Mouse (Mus musculus) intestine, embryonic 15.5 days (tissue): ENCODE data around the gene Hoxa1. TPM values are rescaled to one million over a fixed set of nuclear protein-coding genes. Genes with fewer than 3 reads are reported as not detected.

Experiments
- ATAC-seq: fragments of 200-750 bp; cut with Nextera tagmentation; 2 replicates; pipeline ENCODE4 v1.8.0; 2017; ENCODE audit warnings: moderate TSS enrichment, moderate library complexity
- H3K27ac ChIP-seq: fragments of 300-500 bp; sonication (generic); 2 replicates; pipeline ENCODE4 v1.5.1; 2015; ENCODE audit warnings: mild to moderate bottlenecking, inconsistent platforms
- H3K27me3 ChIP-seq: fragments of 300-500 bp; sonication (generic); replicated peaks from 2 replicates; pipeline ENCODE4 v1.6.1; 2015; ENCODE audit warnings: inconsistent platforms
- H3K36me3 ChIP-seq: fragments of 300-500 bp; sonication (generic); 2 replicates; pipeline ENCODE4 v1.6.1; 2015; ENCODE audit warnings: inconsistent platforms
- H3K4me1 ChIP-seq: fragments of 300-500 bp; sonication (generic); replicated peaks from 2 replicates; pipeline ENCODE4 v1.6.1; 2015; ENCODE audit warnings: inconsistent platforms
- H3K4me2 ChIP-seq: fragments of 300-500 bp; sonication (generic); replicated peaks from 2 replicates; pipeline ENCODE4 v1.6.1; 2015; ENCODE audit warnings: mild to moderate bottlenecking, inconsistent platforms
- H3K4me3 ChIP-seq: fragments of 300-500 bp; sonication (generic); replicated peaks from 2 replicates; pipeline ENCODE4 v1.5.1; 2015; ENCODE audit warnings: inconsistent platforms
- H3K9ac ChIP-seq: fragments of 300-500 bp; sonication (generic); 2 replicates; pipeline ENCODE4 v1.6.1; 2015; ENCODE audit warnings: inconsistent platforms
- H3K9me3 ChIP-seq: fragments of 300-500 bp; sonication (generic); 2 replicates; pipeline ENCODE4 v1.6.1; 2016; ENCODE audit warnings: inconsistent platforms
- WGBS: fragments of 180-500 bp; shearing (Covaris S2); methylation state at CpG from one replicate; pipeline ENCODE4 v1.1.7; 2015; 5-methylcytosine and 5-hydroxymethylcytosine counted together
- polyA plus RNA-seq: library from polyadenylated mRNA; unstranded; fragments of >200 nt; fragmentation: Nextera tagmentation; extraction: Ambion mirVana; gene quantifications from 2 replicates; pipeline ENCODE4 v1.2.1, GENCODE M21; 2015

Gene Hoxa1
- polyA plus RNA-seq = 0.86 and 1.2 TPM in 2 replicates

DNA sequence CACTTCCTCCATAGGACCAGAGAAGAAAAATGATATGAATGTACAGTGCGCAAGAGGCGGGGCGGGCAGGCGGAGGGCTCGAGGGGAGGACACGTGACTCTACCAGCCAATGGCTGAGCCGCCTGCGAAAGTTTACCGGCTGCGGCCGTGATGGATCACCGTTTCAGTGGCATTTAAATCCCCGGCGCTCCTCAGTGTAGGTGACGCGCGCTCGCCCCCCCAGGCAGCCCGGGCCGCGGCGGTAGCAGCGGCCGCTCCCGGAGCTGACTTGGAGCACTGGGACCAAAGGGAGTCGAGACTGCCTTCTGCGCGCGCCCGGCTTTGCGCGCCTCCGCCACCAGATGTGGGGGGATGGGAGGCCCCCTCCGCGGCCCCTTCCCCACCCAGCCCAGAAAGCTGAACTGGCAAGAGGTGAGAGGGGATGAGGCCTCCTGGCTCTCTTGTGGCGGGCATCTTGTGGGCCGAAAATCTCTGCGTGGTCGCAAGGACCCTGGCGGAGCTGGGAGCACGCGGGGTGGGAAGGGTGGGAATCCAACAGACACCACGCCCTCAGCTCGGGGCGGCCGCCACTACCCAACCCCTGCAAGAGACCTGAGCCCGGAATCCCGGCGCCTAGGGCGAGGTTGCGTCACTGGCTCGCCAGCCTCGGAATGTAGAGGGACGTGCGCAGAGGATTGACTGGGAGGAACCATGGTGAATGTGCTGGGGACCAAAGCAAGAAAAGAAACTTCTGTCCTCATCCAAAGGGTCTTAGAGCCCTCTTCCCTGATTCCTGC, at the start of gene Hoxa1:
Hoxa1 (minus strand) TSS at position 42 of the 776 bp plus-strand sequence.
- H3K9me3 ChIP-seq = no peaks in the 10 kb centered on the region
- peak within 1 kb of the TSS; percentile 68 for H3K4me3 ChIP-seq
- no peaks in the 10 kb centered on the region for H3K36me3 ChIP-seq
- H3K27ac ChIP-seq = peak within 1 kb of the TSS; percentile 88
- peaks cover 39% of the 10 kb centered on the region for H3K4me1 ChIP-seq
- peak within 1 kb of the TSS; percentile 68 for H3K9ac ChIP-seq
- peaks cover 27% of the 10 kb centered on the region for H3K27me3 ChIP-seq
- WGBS = under 1% methylated on average over 55 of the region's 55 CpGs
- H3K4me2 ChIP-seq = peak within 1 kb of the TSS; percentile 89
- ATAC-seq = peak; percentile 85

DNA sequence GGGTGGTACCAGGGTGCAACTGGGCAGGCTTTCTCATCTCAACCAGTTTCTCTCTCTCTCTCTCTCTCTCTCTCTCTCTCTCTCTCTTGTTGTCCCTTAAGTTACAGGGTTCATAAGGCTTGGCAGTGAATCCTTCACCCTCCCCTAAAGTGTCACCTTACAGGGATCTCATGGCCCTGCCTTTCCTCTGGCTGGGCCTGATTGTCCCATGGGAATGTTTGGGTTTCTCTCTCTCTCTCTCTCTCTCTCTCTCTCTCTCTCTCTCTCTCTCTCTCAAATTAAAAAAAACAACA, 49.5 kb upstream of the Hoxa1 start:
- Histone ChIP-seq H3K4me2 (peak overlapping the region; percentile 91), H3K9ac (no peak overlapping the region), H3K4me3 (0 out of 2 replicates have a peak overlapping the region, but pooled peaks have one; percentile 9), H3K4me1 (peaks cover 34% of the 10 kb centered on the region), H3K36me3 (no peaks in the 10 kb centered on the region), H3K27me3 (peaks cover 57% of the 10 kb centered on the region), H3K27ac (0 out of 2 replicates have a peak overlapping the region, but pooled peaks have one; percentile 33), H3K9me3 (no peaks in the 10 kb centered on the region)
- no peak for ATAC-seq

DNA sequence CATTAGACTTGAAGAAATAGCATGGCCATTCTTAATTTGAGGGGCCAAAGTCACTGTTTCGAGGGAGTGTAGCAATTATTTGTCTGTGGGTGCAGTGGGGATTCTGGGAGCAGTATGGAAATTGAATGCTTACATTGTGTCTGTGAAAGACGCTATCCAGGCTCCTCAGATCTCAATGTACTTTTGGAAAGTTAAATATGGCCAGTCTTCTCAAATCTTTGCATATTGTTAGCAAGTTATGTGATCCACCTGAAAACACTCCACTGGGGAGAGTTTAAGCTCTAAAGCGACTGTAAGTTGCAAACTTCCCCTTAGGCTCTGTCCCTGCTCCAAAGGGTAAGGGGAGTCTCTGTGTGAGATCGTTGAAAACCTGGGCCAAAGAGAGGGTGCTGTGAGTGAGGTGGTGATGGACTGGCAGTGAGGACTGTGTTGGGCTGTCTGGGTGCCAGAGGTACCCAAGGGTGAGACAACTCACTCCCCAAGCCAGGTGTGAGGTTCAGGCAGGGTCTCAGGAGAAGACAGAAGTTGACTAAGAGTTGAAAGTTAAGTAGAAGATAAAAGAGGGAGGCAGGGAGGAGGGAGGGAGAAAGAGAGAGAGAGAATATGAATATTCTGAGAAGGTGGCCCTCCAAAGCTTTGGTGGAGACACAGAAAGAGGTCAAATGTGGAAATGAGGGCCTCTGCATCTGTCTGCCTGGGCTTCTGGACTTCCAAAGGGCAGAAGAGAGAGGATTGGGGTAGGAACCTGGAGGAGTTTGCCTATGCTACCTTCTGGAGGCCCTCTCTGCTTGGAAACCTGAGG, 49.0 kb upstream of the Hoxa1 start:
- whole genome bisulfite sequencing = 30% methylated on average over 4 of the region's 4 CpGs
- H3K4me2 ChIP-seq = peak overlapping the region; percentile 91
- no peaks in the 10 kb centered on the region for H3K36me3 ChIP-seq
- H3K4me3 ChIP-seq = peak overlapping the region; percentile 9; the same call in 1 of the 2 replicates
- no peak for ATAC-seq
- peaks cover 38% of the 10 kb centered on the region for H3K4me1 ChIP-seq
- 0 out of 2 replicates have a peak overlapping the region, but pooled peaks have one; percentile 33 for H3K27ac ChIP-seq
- H3K9me3 ChIP-seq = no peaks in the 10 kb centered on the region
- peaks cover 55% of the 10 kb centered on the region for H3K27me3 ChIP-seq
- 0 out of 2 replicates have a peak overlapping the region, but pooled peaks have one; percentile 9 for H3K9ac ChIP-seq

DNA sequence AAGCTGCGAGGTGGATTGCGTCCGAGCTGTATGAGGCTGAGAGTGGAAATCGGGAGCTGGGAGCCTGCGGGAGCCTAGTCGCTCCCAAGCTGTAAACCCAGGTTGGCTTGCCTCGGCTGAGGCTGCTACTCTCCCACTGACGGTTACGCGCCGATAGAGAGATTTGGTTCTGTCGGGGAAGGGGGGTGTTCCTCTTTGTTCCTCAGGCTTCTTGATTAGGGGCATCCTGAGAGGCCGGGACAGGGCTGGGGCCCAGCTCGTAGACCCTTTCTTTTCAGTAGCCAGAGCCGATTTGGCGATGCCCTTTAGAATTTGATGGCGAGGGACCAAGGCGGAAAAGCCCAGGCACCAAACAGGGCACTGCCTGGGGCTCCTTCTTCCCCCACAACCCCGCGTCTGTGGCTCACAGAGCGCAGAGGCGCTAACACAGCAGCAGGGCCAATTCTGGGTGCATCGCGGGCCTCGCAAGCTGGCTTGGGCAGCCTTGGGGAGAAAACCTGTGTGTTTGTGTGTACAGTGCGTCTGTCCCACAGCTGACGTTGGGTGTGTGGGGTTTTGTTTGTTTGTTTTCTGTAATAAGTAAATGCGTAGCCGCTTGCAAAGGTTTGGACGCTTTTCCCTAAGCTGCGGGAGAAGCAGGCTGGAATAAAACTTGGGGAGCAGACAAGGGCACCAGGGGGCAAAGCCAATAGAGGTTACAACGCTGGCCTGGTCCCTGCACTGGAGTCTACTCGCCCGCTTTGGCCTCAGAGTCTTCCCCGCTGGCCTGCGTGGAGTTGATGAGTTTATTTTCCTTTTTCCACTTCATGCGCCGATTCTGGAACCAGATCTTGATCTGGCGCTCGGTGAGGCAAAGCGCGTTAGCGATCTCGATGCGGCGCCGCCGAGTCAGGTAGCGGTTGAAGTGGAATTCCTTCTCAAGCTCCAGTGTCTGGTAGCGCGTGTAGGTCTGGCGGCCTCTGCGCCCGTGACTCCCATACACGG, 47.8 kb upstream of the Hoxa1 start:
- H3K4me1 ChIP-seq = peaks cover 27% of the 10 kb centered on the region
- peak overlapping the region; percentile 91 for H3K4me2 ChIP-seq
- no peaks in the 10 kb centered on the region for H3K9me3 ChIP-seq
- WGBS = 30% methylated on average over 55 of the region's 55 CpGs
- peaks cover 45% of the 10 kb centered on the region for H3K27me3 ChIP-seq
- H3K36me3 ChIP-seq = no peaks in the 10 kb centered on the region
- ATAC-seq = no peak
- peak overlapping the region; percentile 9; the same call in 1 of the 2 replicates for H3K9ac ChIP-seq
- H3K4me3 ChIP-seq = peak overlapping the region; percentile 14
- peak overlapping the region; percentile 45 for H3K27ac ChIP-seq

DNA sequence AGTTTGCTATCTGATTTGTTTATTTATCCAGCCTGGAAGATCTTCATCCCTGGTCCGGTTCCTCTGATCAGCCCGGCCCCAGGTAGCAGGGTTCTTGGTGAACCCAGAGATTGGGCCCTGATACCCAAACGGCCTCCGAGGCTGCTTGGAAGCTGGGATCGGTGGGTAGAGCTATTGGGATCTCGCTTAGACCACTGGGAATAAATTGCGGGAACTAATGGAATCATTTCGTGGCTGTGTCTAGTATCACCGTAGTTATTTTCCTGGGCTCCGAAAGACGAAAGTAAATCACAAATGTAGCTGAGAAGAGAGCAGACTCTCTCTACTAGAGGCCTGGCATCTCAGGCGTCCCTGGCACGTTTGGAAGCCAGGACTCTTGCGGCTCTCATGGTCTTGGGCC, 47.1 kb upstream of the Hoxa1 start:
- H3K4me1 ChIP-seq = peaks cover 30% of the 10 kb centered on the region
- H3K27me3 ChIP-seq = peaks cover 43% of the 10 kb centered on the region
- H3K27ac ChIP-seq = peak overlapping the region; percentile 45
- no peaks in the 10 kb centered on the region for H3K36me3 ChIP-seq
- H3K4me3 ChIP-seq = peak overlapping the region; percentile 4; the same call in 1 of the 2 replicates
- no peak for ATAC-seq
- H3K9me3 ChIP-seq = no peaks in the 10 kb centered on the region
- WGBS = 31% methylated on average over 14 of the region's 14 CpGs
- H3K9ac ChIP-seq = peak overlapping the region; percentile 9; the same call in 1 of the 2 replicates
- H3K4me2 ChIP-seq = peak overlapping the region; percentile 91

DNA sequence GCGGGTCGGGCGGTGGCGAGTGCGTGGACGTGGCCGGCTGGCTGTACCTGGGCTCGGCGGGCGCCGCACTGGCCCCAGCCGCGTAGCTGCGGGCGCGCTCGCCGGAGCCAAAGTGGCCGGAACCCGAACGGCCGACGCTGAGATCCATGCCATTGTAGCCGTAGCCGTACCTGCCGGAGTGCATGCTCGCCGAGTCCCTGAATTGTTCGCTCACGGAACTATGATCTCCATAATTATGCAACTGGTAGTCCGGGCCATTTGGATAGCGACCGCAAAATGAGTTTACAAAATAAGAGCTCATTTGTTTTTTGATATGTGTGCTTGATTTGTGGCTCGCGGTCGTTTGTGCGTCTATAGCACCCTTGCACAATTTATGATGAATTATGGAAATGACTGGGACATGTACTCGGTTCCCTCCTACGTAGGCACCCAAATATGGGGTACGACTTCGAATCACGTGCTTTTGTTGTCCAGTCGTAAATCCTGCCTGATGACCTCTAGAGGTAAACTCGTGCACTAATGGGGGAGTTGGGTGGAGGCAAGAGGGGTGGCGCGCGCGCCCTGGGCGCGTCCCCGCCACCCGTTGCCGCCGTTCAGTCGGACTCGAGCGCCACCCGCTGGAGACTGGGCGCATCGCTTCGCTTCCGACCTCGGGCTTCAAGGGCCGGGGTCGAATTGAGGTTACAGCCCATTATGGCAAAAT, 46.1 kb upstream of the Hoxa1 start, which contains the start of gene Hoxa5:
Hoxa5 (minus strand) TSS at position 538 of the 703 bp plus-strand sequence.
- Histone ChIP-seq H3K27me3 (peaks cover 33% of the 10 kb centered on the region), H3K4me1 (peaks cover 27% of the 10 kb centered on the region), H3K4me3 (peak within 1 kb of the TSS; percentile 60), H3K9ac (peak within 1 kb of the TSS; percentile 81), H3K27ac (peak within 1 kb of the TSS; percentile 73), H3K9me3 (no peaks in the 10 kb centered on the region), H3K36me3 (no peaks in the 10 kb centered on the region), H3K4me2 (peak within 1 kb of the TSS; percentile 91)
- ATAC-seq = peak; percentile 55
- WGBS = 3% methylated on average over 65 of the region's 65 CpGs

DNA sequence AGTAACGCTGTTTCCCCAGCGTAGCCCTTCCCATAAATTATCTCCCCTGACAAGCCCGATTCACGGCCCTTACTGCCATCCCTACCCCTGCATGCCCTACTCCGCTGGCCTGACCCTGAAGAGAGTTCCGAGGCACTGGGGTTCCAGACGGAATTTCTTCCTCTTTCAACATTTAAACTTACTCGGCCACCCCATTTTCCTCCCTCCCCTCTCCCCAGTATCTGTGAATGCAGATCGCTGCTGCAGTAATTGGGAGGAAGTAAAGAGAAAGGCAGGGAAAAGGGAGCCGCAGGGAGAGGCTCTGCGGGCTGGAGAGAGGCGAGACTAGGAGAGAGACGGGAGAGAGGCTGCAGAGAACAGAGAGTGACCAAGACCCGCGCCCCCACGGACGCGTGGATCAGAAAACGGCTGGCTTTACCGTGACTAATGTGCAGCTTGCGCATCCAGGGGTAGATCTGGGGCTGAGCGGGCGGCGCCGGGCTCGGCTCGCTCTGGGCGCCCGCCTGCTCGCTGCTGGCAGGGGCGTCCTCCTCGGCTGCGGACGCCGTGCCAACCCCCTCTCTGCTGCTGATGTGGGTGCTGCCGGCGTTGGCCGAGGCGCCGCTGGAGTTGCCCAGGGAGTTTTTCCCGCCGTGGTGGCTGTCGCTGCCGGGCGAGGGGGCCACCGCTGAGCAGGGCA, 45.4 kb upstream of the Hoxa1 start:
- Histone ChIP-seq H3K36me3 (no peaks in the 10 kb centered on the region), H3K9me3 (no peaks in the 10 kb centered on the region), H3K4me3 (peak overlapping the region; percentile 60), H3K4me1 (peaks cover 21% of the 10 kb centered on the region), H3K27me3 (peaks cover 27% of the 10 kb centered on the region), H3K9ac (peak overlapping the region; percentile 81), H3K4me2 (peak overlapping the region; percentile 91), H3K27ac (peak overlapping the region; percentile 73)
- no peak for ATAC-seq
- WGBS = 3% methylated on average over 45 of the region's 46 CpGs

DNA sequence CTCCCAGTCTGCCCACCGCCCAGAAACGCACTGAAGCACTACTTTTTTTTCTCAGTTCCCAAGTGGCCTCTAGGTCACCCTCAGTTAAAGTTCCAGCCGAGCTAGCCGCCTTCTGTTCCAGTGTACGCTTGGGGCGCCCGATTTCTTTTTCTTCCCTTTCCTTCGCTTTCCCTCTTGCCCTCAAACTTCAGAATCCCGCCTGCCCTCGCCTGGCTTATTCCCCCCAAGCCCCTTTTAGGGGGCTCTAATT, 44.9 kb upstream of the Hoxa1 start:
- Histone ChIP-seq H3K4me1 (peaks cover 17% of the 10 kb centered on the region), H3K27me3 (peaks cover 24% of the 10 kb centered on the region), H3K4me3 (peak overlapping the region; percentile 60), H3K27ac (peak overlapping the region; percentile 73; the same call in 1 of the 2 replicates), H3K4me2 (peak overlapping the region; percentile 91), H3K9ac (peak overlapping the region; percentile 81), H3K9me3 (no peaks in the 10 kb centered on the region), H3K36me3 (no peaks in the 10 kb centered on the region)
- WGBS = 15% methylated on average over 10 of the region's 10 CpGs
- no peak for ATAC-seq

DNA sequence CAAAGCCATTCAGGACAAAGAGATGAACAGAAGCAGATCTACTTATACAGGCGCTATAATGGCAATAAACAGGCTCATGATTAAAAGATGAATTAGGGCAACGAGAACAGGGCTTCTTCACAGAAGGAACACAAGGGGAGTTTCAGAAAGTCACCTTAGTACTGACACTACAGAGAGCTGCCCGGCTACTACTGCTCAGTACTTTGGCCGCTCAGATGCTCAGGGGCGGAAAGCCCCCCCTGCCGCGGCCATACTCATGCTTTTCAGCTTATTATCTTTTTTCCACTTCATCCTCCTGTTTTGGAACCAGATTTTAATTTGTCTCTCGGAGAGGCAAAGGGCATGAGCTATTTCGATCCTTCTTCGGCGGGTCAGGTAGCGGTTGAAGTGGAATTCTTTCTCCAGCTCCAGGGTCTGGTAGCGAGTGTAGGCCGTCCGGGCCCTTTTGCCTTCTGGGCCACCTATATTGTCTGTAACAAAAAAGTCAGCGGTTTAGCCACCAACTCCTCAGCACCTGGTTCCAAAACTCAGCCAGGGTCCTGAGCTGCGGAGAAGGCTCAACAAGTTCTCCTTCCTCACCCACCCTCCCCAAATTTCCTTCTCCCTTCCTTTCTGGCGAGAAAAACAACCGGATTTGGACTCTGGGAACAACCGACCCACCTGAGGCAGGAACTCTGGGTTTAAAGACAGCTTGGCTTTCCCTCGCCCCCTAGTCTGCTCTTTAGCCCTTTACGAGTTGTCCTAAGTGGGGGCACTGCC, 44.4 kb upstream of the Hoxa1 start:
- Histone ChIP-seq H3K9ac (peak overlapping the region; percentile 81), H3K27ac (0 out of 2 replicates have a peak overlapping the region, but pooled peaks have one; percentile 52), H3K36me3 (no peaks in the 10 kb centered on the region), H3K9me3 (no peaks in the 10 kb centered on the region), H3K4me3 (peak overlapping the region; percentile 60), H3K4me1 (peaks cover 16% of the 10 kb centered on the region), H3K27me3 (peaks cover 22% of the 10 kb centered on the region), H3K4me2 (peak overlapping the region; percentile 91)
- WGBS = 33% methylated on average over 22 of the region's 22 CpGs
- ATAC-seq = no peak

DNA sequence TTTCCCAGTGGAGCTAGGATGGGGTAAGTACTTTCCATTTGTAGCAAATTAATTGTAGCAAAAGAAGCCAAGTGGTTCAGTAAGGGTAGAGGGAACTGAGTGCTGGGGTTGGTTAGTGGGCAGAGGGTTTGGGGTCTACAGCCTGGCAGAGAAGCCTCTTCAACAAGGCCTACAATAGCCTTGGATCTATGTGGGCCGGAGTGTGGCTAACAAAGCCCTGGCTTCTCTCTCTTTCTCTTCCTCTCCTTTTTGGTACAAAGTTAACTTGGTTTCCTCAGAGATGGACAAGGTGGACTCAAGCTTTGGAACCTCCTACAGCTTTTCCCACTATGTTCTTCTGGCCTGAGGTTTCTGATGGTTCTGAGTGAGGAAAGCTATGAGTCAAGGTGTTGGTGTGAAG, 43.2 kb upstream of the Hoxa1 start:
- Histone ChIP-seq H3K9ac (0 out of 2 replicates have a peak overlapping the region, but pooled peaks have one; percentile 14), H3K4me1 (peaks cover 16% of the 10 kb centered on the region)

More for the DNA sequence above, 43.2 kb upstream of the Hoxa1 start:
- peak overlapping the region; percentile 91 for H3K4me2 ChIP-seq
- H3K9me3 ChIP-seq = no peaks in the 10 kb centered on the region
- peak overlapping the region; percentile 27; the same call in 1 of the 2 replicates for H3K4me3 ChIP-seq
- H3K27me3 ChIP-seq = peaks cover 13% of the 10 kb centered on the region
- no peaks in the 10 kb centered on the region for H3K36me3 ChIP-seq
- 43% methylated on average over 1 of the region's 1 CpGs for WGBS
- no peak for ATAC-seq
- peak overlapping the region; percentile 49; the same call in 1 of the 2 replicates for H3K27ac ChIP-seq
